Mouse (Mus musculus): Measurements from ENCODE around the gene Nrg3. TPM values are rescaled to one million over a fixed set of nuclear protein-coding genes. Genes with fewer than 3 reads are reported as not detected.

Gene Nrg3
- total RNA-seq, 1 experiment from 2014 or later: 4.6 TPM

DNA sequence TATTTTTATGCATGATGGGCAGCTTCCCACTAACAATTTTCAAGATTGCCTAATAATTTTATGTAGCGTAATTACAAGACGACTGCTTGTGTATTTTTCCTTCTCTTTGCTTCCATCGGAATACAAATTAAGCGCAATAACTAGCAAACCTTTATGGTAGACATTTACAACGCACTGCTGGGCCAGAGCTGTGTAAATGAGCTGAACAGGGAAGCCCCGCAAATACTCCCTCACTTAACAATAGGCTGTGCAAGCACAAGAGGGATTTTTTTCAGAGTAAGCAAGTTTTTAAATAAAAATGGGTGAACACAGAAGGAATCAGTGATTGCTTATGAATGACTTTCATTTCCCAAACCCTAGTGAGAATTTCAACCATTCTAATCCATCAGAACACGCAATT, 513.5 kb downstream of the Nrg3 start:
- no peak for DNase-seq

DNA sequence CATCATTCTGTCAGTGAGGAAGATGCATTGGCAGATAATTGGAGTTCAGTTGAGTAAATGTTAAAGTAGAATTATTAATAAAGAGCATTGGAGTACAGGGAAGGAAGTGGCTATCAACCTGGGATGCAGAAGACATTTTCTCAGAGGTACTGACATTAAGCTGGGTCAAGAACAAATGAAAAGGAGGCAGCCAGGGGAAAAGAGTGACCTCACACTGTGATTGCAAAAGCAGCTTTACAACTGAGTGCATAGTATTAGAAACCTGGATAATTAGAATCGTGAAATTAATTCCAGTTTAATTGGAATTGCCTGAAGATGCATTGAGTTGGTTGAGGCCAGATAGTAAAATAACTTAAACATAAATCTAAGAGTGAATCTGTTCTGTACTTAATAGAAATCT, 535.4 kb downstream of the Nrg3 start:
- no peak for DNase-seq

DNA sequence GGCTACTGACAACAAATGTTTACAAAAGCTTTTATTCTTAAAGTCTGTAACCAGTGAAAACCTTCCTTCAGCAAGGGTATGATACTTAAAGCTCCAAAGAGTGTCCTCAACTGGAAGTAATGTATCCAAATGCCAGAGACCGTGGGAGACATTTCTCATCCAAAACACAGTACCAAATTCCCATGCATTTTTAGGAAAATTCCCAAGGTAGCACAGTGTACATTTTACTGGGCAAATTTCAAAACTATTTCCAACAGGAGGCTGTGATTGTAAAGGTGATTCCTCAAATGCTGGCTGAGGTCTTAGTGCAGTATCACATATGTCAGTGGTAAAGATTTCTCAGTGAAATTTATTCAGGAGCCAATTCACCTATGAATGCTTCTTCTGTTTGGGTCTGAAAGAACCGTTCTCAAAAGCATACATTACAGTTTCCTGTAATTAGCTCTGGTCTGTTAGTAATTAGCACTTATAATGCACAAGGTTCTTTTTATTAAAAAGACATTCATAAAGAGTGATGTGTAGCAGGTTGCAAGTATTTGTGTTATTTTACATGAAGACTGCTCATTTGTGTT, 536.3 kb downstream of the Nrg3 start:
- no peak for DNase-seq

DNA sequence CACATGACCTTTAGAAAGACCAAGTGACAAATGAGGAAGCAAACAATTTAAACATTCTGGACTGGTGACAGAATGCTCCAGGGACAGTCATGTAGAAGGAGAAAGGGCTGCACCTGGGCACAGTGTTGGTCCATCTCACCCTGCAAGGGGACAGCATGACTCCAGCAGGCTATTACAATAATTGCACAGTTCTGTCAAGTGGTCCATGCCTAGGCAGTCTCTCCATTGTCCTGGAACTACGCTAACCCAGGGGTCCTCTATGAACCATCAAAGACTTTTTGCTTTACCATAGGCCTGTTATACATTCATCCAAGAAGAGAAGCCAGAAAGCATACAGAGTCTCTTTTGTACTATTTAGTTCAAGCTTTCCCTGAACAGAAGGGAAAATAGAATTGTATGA, 549.2 kb downstream of the Nrg3 start:
- DNase-seq: no peak

DNA sequence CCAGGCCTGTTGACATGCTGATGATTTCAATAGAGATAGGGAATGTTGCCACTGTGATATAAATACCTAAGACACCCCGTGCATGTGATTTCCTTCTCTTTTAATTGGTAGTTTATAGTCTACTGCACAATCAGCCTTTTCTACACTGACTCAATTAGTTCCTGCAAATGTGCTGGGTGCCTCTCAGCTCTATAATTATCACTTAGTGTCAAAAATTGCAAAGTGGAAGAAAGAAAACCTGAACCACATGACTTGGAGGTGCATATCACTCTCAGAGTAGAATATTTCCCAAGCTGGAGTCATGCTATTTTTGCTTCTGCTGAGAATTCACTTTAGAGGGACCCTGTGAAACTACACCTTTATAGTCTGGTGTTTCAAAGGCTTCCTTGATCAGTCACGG, 552.1 kb downstream of the Nrg3 start:
- no peak for DNase-seq

DNA sequence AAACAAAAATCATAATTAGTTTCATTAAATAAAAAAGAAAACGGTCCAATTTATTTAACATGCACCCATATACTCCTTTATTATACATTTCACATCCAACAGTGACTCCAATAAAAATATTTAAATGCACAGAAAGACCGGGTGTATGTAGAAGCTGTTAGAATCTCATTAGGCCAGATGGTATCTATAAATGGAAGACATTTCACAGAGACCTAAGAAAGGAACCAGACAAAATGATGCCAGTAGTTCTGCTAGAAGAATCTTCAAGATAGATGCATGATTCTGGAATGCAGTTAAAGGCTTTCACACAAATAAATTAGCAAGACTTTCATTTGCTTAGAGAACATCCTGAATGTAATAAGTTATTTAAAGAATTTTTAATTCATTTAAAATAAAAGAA, 602.3 kb downstream of the Nrg3 start:
- DNase-seq: no peak

DNA sequence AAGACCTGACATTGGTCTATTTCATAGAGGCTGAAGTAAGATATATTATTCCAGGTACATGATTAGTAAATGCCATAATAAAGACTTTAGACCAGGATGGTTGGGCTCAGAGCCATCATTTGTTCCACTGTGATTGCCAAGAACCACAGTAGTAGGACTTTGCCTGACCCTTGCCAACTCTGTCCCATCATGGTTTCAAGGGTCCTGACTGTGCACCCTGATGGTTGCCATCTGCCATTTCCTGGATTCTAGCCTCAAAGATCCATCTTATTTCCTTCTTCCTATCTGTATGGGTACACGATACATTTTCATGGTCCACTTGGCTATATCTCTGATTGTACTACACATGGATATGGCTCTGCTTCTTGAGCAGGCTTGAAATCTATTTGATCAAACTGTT, 625.3 kb downstream of the Nrg3 start:
- no peak for DNase-seq

DNA sequence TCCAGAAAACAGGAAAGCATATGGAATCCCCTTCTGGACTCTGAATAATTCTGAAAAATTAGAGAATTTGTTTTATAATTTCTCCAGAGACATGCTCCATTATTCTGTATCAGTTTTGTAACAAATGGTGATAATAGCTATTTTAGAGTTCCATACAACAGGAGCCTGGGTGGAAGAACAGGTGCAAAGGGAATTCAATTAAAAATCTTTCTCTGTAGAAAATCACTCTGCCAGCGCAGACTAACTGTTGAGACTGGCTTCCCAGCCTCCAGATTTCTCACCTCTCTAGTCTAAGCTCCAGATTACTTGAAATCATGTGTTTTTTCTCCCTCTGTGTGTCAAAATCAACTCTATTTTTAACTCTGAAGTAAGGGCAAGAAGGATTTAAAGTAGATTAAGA, 625.8 kb downstream of the Nrg3 start:
- no peak for DNase-seq

DNA sequence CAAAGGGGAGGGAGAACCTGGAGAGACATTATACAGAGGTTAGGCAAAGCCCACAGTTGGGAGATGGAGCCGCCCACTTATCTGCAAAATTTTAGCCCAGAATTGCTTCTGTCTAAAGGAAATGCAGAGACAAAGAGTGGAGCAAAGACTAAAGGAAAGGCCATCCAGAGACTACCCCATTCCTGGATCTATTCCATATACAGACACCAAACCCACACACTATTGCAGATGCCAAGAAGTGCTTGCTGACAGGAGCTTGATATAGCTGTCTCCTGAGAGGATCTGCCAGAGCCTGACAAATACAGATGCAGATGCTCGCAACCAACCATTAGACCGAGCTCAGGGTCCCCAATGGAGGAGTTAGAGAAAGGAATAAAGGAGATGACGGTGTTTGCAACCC, 637.9 kb downstream of the Nrg3 start:
- no peak for DNase-seq

DNA sequence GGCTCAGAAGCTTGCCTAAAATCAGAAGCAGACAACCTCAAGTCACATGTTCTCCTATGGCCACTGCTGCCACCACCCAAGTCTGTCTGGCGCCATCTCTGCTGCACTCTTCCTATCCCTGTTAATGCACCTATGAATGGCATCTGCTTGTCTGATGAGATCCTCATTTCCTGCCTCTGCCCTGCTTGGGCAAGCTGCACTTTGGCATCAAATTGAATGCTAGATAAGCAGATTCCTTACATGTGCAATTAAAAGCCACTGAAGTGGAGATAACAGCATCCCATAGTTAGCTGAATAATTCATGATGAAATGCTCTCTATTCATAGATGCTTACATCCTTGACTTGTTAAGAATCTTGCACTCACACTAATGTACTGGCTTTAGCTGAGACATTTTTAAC, 648.0 kb downstream of the Nrg3 start:
- no peak for DNase-seq

DNA sequence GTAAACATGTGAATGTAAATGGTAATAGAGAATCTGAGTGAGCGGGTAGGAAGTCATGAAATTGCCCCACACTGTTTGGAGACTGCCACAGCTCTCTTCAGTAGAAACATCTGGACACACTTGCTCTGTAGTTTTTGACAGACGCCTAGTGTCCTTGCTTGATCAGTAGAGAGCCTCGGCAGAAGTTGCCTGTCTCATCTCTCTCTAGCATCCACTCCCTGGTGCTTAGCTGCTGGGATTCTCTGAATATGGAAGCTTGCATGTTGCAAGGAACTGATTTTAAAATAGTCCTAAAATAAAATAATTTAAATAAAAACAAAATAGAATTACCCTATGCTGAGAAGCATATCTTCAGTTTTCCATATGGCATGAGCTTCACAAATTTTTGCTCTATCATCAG, 675.9 kb downstream of the Nrg3 start:
- no peak for DNase-seq

DNA sequence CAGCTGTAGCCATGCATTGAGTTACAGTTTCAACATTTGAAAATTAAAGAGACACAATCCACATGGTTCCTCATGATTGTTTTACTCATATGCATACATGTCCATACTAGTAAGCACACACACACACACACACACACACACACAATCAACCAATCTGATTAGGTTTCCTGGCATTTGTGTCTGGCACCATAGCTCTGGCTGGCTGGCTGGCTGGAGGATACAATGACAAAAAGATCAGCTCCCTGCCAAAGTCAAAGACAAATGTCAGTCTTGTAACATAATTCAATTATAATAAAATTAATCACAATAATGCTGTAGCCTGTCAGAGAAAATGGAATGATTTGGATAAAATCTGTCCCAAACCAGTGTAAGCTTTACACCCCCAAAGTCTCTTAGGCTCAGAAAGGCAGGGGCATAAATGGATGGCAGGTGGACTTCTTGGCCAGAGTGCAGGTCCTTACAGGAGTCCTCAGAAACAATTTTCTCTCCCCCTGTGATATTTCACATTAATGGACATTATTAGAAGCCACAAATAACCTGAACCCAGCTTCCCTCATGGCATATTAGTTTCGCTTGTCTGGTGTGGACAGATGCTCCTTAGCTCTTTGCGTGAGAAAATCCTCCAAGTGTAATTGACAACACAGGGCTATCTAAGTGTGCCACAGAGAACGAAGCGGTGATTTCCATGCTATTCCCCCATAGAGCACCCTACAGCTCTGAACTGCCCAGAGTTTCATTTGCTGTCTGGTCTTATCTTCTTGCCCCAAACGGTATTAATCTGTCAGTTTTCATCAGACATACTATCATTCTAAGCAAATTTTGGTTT, 697.4 kb downstream of the Nrg3 start:
- no peak for DNase-seq

DNA sequence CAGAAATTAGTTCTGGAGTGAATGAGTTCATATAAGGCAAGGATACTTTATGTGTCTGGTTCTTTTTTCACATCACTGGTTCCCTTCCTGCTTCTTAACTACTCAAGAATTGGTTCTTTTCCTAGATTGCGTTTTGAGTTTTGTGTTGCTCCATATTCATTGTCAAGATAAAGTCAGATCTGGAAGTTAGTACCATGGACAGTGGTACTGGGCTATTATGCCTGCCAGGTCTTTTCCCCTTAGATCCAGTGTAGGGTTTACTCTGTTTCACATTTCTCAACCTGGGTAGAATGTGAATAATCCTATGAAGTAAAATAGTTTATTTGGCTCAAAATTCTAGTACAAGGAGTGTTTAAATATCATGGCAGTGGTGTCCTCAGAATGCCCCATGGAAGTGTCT, 698.1 kb downstream of the Nrg3 start:
- DNase-seq: no peak

DNA sequence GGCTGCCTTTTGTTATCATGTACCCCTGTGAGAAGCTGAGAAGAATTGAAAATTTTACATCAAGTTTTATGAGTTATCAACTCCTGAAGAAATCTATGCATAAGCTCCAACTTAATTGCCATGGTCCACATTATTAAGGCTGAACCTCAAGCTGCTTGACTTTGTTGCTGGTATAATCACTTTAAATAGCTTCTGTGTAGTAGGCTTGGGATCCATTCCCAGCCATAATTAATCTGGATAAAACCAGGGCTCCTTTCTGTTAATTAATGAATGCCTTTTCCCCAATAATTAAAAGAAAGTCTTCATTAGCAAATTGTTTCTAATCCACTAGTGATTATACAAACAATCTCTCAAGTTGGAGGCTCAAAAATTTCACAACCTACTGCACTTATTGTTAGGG, 742.4 kb downstream of the Nrg3 start:
- no peak for DNase-seq

DNA sequence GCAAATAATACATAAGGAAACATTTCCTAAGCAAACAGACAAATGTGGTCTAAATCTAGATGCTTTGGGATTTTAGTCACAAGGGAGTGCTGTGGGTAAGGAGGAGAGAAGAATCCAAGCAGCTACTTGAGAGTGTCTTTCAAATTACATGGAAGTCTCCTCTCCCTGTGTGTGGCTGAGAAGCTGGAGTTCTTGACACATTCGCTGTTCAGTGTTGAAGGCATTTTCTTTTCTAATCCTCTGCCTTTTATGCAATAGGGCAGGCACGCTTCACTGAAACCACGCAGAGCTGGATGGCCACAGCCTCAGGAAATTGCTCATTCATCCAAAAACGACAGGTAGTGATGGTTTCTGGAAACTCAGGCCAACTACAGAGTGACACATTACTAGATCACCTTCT, 769.0 kb downstream of the Nrg3 start:
- no peak for DNase-seq

DNA sequence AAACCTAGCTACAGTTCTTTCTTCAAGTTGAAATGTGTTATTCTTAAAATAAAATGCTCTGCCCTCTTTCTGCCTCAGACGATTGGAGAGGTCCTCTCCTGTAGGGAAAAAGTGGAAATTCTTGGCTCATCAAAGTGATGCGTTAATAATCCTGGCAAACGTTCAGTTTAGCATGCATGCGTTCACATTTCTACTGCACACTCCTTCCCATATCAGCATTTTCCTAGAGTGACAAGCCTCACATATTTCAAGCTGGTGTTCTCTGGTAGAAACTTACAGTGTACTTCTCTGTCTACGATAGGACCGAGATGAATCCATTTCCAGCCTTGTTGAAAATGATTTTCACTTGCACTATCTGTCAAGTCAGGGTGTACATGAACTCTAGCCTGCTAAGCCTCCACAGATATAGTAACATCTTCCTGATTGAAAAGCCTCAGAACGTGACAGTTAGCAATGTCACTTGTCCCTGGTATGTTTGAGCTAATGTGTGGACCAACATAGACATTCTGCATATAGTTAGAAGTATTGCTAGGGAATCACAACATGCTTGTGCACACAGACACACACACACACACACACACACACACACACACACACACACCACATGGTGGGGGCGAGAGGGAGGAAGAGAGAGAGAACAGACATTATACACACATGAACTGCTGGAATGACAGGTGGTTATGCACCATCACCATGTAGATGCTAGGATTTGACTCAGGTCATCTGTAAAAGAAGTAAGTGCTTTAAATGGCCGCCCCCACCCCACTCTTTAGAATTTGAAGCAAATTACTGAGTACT, 770.1 kb downstream of the Nrg3 start:
- DNase-seq: no peak

DNA sequence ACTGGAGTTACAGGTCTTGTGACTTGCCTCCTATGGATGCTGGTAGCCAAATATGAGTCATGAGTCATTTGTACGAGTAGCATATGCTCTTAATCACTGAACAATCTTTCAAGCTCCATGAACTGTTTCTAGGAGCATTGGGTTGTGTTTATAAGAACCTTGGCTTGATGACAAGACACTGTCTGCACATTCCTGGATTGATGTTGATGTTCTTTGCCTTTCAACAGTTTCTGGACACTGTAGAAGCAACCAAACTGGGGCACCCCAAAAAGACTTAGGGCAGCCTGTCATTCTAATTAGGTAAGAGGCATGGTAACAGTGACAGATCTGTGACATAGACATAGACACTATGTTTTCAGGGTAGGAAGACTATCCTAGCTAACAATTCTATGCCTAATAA, 771.5 kb downstream of the Nrg3 start:
- no peak for DNase-seq

DNA sequence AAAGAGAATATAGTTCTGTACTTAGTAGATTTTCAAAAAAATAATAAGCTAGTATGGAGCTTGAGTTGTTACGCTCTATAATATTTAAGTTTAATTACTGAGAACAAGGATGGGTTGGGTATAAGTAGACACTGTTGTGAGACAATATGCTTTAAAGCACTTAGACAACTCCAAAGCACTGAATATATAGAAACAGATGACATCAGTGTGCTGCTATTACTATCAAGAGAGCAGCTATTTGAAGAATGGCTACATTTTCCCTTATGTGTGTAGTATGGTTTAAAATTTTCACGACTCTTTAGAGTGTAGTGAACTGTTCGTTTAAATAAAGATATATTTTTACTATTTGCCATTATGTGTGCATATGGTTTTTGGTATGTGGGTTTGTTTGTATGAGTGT, 771.9 kb downstream of the Nrg3 start:
- DNase-seq: no peak

DNA sequence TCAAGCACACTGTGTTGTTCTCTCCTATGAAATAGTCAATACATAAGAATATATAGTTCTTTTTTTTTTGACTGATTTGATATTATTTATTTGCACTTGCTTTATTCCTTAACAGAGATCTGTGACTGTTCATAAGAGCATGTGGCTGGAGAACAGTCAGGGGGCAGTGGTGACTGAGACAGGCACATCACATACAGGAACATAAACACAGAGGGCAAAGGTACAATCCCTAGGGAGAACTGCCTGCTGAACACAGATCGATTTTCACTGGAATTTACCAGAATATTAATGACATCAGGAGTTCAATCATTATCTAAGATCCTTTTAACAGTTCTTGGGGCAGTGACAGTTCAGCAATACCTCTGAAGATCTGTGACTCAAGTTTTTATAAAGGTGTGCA, 812.9 kb downstream of the Nrg3 start:
- DNase-seq: no peak

DNA sequence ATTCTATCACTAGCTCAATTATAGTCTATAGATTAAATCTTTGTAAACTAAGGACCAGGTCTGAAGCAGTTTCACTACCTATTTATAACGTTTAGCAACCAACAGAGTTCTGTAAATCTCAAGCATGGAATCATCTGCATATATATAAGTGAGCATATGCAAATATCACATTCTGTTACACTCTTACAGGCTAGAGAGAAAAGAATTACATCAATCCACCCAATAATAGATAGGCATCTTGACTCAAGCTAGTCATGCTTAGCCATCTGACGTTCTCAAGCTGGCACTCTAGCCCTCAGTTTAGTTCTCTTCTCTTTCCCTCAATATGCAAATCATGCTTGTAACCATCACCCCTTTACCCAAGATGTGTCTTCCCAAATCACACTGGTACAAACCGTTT, 835.8 kb downstream of the Nrg3 start:
- no peak for DNase-seq

DNA sequence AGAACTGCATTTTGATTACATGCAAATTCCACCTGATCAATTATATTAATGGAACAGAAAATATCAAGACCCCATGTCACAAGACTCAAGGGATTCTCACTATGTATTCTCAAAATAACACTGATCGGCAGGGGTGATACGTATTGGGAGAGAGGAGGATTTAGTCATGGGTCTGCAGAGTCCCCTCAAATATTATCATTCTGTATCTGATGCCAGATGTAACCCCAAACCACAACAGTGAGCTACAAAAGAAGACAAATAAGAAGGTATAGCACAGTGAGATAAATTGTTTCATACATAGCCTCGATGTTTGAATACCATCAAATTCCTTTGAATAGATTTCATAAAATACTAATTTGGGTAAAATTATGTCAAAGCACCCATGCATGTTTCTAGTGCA, 842.8 kb downstream of the Nrg3 start:
- no peak for DNase-seq

DNA sequence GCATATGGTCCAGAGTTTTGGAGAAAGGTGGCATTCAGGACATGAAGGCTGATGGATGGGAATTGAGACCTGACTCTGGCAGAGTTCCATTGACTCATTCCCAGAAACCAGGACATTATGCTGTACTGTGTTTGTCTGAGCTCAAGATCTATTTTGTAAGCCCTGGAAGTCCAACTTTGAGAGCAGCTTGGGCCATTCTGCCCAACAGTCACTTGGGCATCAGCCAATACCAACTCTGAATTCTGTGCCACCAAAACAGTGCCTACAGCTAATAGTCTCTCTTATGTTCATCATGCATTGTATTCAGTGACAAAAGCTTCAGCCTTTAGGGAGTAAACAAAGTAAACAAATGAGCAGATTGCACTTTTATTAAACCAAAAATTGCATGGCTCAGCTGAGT, 843.2 kb downstream of the Nrg3 start:
- DNase-seq: no peak

DNA sequence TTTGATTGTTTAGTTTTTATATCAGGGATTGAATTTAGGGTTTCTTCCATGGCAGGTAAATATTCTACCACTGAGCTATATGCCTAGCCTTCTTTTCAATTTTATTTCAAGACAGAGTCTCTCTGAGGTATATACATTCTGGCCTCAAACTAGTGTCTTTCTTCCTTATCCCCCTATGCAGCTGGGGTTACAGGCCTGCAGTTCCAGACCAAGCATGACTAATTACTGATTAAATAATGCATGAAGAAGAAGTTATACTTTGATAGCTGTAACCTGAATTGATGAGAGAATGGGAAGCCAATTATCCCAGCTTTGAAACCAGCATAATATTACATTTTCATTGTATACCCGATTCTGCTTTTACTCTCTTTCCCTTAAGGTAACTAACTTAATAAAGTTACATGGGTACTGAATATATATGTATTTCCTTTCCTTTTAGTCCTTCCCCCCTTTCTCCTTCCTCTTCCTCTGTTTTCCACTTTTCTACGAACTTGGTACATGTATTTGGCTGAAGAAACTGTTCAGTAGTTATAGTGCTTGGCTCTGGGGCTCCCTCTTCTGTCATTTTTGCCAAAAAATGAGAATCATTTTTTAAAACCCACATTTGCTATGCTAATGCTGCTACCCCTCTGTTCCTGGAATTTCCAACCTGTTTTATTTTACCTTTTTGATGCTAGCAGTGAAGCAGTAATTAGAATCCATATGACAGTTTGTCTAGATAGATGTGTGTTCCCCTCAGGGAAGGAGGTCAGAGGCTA, 843.8 kb downstream of the Nrg3 start:
- DNase-seq: no peak
